Mouse (Mus musculus): ENCODE measurements at regions not wholly inside any gene's neighbourhood (a gene's known extent, or its start where the extent isn't known, plus 50 kb on each side); places are given as distances from the start of the nearest gene placed in this dataset.

DNA sequence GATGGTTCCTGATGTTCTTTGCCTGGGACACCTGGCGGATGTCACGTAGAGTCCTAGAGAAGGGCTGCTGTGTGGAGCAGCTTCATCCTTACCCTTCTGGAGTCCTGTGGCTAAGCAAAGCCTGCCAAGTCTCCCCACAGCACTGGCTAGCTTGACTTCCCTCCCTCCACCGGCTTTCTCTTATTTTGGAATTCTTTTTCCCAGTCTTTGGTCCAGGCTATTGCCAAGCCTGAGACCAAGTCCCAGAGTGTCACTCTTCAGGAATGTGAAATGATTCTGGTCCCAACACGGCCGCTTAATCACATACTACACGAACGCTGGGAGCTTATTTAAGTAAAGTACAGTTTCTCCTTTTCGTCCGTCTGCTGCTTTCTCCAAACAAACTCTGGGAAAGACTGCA lies 146.4 kb downstream of the Fndc1 start:
- no peak overlapping the region for H3K27ac ChIP-seq (replicated peaks)

DNA sequence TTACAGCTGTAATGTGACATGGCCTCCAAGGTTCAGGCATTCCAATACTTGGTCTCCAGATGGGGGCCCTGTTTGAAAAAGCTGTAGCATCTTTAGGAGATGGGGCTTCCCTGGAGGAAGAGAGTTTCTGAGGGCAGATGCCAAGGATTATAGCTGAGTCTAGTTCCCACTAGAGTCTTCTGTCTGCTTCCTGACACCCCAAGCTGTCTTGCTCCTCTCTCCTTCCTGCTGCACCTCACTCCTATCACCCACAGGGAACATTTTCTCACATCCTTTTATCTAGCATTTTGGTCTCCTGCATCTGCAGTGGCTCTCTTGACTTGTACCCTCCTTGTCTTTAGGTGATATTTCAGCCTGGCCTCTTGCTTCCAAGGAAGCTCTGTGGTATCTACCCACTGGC lies 147.3 kb downstream of the Fndc1 start:
- H3K27me3 ChIP-seq = no peaks in the 10 kb centered on the region

More for the DNA sequence above, 146.4 kb downstream of the Fndc1 start:
- Histone ChIP-seq H3K4me2 (no peak overlapping the region), H3K4me3 (no peak overlapping the region), H3K9ac (no peak overlapping the region), H3K9me3 (no peaks in the 10 kb centered on the region), H3K27me3 (no peaks in the 10 kb centered on the region), H3K36me3 (no peaks in the 10 kb centered on the region), H3K4me1 (replicated peaks) (no peaks in the 10 kb centered on the region)
- WGBS = 93% methylated on average over 9 of the region's 9 CpGs
- ATAC-seq (ENCODE audit: low read depth) = no peak

DNA sequence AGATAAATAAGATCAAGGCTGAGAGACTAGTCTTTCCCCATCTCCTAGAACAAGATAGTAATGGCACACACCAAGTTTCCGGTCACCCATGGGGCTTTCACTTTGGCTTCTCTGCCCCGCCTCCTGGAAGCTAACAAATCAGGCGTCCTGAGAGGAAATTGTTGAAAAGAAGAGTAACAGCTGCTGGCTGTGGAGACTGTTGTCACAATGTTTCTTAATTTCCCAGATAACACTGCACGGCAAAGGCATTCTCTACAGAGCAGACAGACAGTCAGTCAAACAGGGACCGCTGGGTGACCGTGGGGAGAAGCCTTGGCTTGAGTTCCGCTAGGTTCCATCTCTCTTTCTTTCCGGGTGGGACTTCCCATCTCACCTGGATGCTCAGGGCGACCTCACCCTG lies 148.2 kb downstream of the Fndc1 start:
- 83% methylated on average over 9 of the region's 9 CpGs for WGBS
- H3K4me3 ChIP-seq = no peak overlapping the region
- no peaks in the 10 kb centered on the region for H3K36me3 ChIP-seq
- H3K27me3 ChIP-seq = no peaks in the 10 kb centered on the region
- no peaks in the 10 kb centered on the region for H3K9me3 ChIP-seq
- no peak for ATAC-seq (ENCODE audit: low read depth)
- H3K9ac ChIP-seq = no peak overlapping the region
- no peaks in the 10 kb centered on the region for H3K4me1 ChIP-seq (replicated peaks)
- H3K27ac ChIP-seq (replicated peaks) = no peak overlapping the region
- H3K4me2 ChIP-seq = no peak overlapping the region

More for the DNA sequence above, 147.3 kb downstream of the Fndc1 start:
- no peak for ATAC-seq (ENCODE audit: low read depth)
- Histone ChIP-seq H3K27ac (replicated peaks) (no peak overlapping the region), H3K4me3 (no peak overlapping the region), H3K9me3 (no peaks in the 10 kb centered on the region), H3K36me3 (no peaks in the 10 kb centered on the region), H3K9ac (no peak overlapping the region), H3K4me1 (replicated peaks) (no peaks in the 10 kb centered on the region), H3K4me2 (no peak overlapping the region)

DNA sequence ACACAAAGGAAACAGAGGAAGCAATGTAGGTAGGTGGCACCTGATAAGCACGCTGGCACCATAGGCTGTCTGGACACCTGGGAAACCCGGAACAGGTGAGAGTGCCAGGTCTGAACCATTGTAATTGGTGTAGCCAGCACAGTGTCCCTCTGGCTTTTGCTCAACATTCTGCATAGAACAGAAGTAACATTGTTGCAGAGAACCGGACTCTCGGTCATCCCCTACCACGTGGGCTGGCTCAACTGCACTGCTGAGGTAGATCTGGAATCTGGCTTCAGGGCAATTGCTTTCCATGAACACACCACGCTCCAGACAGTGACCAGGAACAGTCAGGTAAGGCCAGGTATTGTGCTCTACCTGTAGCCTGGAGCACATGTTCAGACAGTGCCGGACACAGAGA lies 149.3 kb downstream of the Fndc1 start:
- Histone ChIP-seq H3K9ac (no peak overlapping the region), H3K4me2 (no peak overlapping the region), H3K27me3 (no peaks in the 10 kb centered on the region), H3K27ac (replicated peaks) (no peak overlapping the region), H3K4me1 (replicated peaks) (no peaks in the 10 kb centered on the region), H3K9me3 (no peaks in the 10 kb centered on the region), H3K4me3 (no peak overlapping the region), H3K36me3 (no peaks in the 10 kb centered on the region)
- no peak for ATAC-seq (ENCODE audit: low read depth)
- WGBS = 94% methylated on average over 7 of the region's 7 CpGs

DNA sequence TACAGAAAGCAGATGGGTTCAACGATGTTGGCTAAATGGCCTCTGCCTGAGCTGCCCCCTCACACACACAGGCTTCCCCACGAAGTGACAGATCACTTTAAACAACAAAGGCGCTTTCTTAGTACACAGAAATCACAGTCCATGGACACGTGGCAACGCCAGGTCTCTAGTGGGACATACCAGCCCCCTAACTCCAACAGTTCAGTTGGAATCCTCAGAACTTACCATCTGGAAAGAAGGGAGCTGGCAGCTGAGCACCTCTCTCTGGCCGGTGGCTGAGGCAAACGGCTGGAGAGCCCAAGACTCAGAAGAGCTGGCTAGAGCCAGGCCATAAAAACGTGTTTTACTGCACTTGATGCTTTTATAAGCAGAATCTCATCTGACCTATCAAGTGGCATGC lies 149.8 kb downstream of the Fndc1 start:
- no peak overlapping the region for H3K4me3 ChIP-seq
- H3K4me1 ChIP-seq (replicated peaks) = no peaks in the 10 kb centered on the region
- H3K9me3 ChIP-seq = no peaks in the 10 kb centered on the region
- no peaks in the 10 kb centered on the region for H3K27me3 ChIP-seq
- no peak overlapping the region for H3K4me2 ChIP-seq
- 76% methylated on average over 8 of the region's 8 CpGs for WGBS
- H3K36me3 ChIP-seq = no peaks in the 10 kb centered on the region
- no peak for ATAC-seq (ENCODE audit: low read depth)
- no peak overlapping the region for H3K27ac ChIP-seq (replicated peaks)
- H3K9ac ChIP-seq = no peak overlapping the region

DNA sequence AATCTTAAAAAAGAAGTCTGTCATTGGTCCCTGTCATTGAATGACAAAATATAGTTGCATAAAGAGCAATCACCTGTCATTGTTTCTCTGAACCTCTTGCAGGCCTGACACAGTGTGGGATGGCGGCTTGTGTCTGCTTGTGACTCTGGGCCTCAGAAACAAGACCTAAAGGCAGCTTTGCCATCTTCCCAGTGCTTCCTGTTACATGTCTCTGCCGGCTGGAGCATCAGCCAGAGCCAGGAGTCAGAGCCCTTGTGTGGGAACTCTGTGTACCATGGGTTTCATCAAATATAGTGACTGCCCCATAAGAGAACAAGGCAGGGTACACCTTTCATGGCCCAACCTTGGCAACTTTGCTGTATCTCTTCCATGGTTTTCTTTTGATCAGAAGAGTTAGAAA lies 150.3 kb downstream of the Fndc1 start:
- H3K27me3 ChIP-seq = no peaks in the 10 kb centered on the region
- no peak overlapping the region for H3K27ac ChIP-seq (replicated peaks)
- H3K4me1 ChIP-seq (replicated peaks) = no peaks in the 10 kb centered on the region
- WGBS = 84% methylated on average over 2 of the region's 2 CpGs
- H3K4me2 ChIP-seq = no peak overlapping the region
- H3K4me3 ChIP-seq = no peak overlapping the region
- no peak overlapping the region for H3K9ac ChIP-seq
- H3K36me3 ChIP-seq = no peaks in the 10 kb centered on the region
- ATAC-seq (ENCODE audit: low read depth) = no peak
- H3K9me3 ChIP-seq = no peaks in the 10 kb centered on the region

DNA sequence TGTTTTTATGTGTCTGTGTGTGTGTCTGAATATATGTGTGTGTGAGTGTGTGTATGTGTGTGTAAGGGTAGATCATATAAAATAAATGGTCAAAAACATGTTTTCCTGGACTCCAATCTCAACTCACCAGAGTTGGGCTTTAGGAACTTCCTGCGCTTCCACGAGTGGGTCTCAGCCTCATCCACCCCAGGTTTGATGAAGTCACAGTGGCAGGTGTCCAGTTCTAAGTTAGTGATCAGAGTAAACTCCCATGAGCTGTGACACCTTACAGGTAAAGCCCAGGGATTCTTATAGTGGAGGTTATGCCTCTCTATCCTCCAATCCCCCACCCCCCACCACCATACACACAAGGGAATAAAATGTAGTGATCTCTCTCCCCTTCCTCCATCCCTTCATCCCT lies 152.6 kb downstream of the Fndc1 start:
- no peak overlapping the region for H3K4me2 ChIP-seq
- H3K9me3 ChIP-seq = no peaks in the 10 kb centered on the region
- H3K27me3 ChIP-seq = no peaks in the 10 kb centered on the region
- no peaks in the 10 kb centered on the region for H3K4me1 ChIP-seq (replicated peaks)
- no peak overlapping the region for H3K4me3 ChIP-seq
- no peaks in the 10 kb centered on the region for H3K36me3 ChIP-seq
- no peak overlapping the region for H3K9ac ChIP-seq
- no peak for ATAC-seq (ENCODE audit: low read depth)
- 84% methylated on average over 2 of the region's 2 CpGs for WGBS
- H3K27ac ChIP-seq (replicated peaks) = no peak overlapping the region

DNA sequence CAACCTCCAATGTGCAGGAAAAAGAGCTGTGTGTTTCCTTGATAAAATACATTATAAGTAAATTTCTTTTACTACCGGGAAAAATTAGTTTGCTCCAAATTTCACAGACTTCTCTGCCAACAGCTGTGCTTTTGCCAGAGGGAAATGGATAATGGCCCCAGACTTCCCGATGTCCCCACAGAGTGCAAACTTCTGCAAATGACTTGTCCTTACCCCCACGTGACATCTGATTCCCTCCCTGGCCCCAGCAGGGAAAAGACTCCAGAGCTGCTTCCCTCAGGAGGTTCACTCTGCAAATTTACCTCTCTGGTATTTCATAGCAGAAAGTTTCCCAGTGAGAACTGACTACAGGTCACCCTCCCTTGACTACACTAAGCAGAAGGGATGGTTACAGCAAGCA lies 159.3 kb downstream of the Fndc1 start:
- H3K4me3 ChIP-seq = no peak overlapping the region
- H3K9ac ChIP-seq = no peak overlapping the region
- H3K4me2 ChIP-seq = no peak overlapping the region
- no peak overlapping the region for H3K27ac ChIP-seq (replicated peaks)
- H3K36me3 ChIP-seq = no peaks in the 10 kb centered on the region
- 69% methylated on average over 3 of the region's 3 CpGs for WGBS
- no peak for ATAC-seq (ENCODE audit: low read depth)
- H3K27me3 ChIP-seq = no peaks in the 10 kb centered on the region
- no peaks in the 10 kb centered on the region for H3K9me3 ChIP-seq
- peaks cover 5% of the 10 kb centered on the region; the same call in 1 of the 2 replicates for H3K4me1 ChIP-seq (replicated peaks)

DNA sequence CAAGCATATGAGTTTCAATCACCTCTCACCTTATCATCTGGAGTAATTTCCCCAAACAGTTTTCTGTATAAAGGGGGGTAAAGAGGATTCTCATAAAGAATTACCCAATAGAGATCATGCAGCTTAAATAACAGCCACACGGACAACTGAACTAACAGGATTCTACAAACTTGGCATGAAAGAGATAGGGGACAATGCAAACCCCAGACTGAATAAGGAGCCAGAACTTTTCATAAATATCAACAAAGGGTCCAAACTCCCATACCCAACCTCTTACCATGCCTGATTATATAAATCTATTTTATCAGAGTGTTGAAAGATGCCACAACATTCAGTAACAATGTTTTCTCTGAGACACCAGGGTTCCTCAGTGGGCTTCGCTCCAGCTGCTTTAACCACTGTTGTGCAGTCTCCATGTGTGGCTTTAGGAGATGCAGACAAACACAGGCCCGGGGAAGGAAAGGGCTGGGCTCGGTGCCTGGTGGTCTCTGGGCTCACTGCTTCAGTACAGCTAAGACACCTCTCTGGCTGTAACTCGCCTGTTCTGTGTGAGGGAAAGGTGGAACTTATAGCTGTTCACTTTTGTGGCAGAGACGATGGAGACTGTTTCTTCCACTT lies 160.2 kb downstream of the Fndc1 start:
- ATAC-seq (ENCODE audit: low read depth) = no peak
- Histone ChIP-seq H3K27me3 (no peaks in the 10 kb centered on the region), H3K36me3 (no peaks in the 10 kb centered on the region), H3K4me3 (no peak overlapping the region), H3K27ac (replicated peaks) (no peak overlapping the region), H3K9me3 (no peaks in the 10 kb centered on the region), H3K9ac (no peak overlapping the region), H3K4me1 (replicated peaks) (peaks cover 5% of the 10 kb centered on the region; the same call in 1 of the 2 replicates), H3K4me2 (no peak overlapping the region)
- WGBS = 81% methylated on average over 6 of the region's 6 CpGs

DNA sequence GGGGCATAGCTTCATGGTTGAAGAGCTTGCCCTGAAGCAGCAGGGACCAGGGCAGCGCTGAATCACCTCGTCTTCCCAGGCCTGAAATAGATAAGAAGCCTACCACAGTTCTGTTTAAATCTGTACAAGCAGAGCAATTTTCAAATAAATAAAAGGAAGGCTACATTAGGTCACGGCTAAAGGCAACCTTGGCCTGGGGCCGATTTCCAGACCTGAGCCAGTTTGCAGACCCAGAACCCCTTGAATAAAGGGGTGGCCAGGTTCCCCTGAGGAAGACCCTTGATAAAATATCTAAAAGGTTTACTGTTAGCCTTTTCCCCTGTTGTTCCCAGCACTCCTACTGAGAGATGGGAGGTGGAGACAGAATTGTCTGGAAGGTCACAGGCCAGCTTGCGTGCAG lies 160.9 kb downstream of the Fndc1 start:
- no peaks in the 10 kb centered on the region for H3K36me3 ChIP-seq
- H3K4me1 ChIP-seq (replicated peaks) = peaks cover 5% of the 10 kb centered on the region; the same call in 1 of the 2 replicates
- WGBS = 87% methylated on average over 5 of the region's 5 CpGs
- ATAC-seq (ENCODE audit: low read depth) = no peak
- no peak overlapping the region for H3K4me3 ChIP-seq
- no peak overlapping the region for H3K9ac ChIP-seq
- no peaks in the 10 kb centered on the region for H3K27me3 ChIP-seq
- H3K4me2 ChIP-seq = no peak overlapping the region
- H3K27ac ChIP-seq (replicated peaks) = no peak overlapping the region
- no peaks in the 10 kb centered on the region for H3K9me3 ChIP-seq

DNA sequence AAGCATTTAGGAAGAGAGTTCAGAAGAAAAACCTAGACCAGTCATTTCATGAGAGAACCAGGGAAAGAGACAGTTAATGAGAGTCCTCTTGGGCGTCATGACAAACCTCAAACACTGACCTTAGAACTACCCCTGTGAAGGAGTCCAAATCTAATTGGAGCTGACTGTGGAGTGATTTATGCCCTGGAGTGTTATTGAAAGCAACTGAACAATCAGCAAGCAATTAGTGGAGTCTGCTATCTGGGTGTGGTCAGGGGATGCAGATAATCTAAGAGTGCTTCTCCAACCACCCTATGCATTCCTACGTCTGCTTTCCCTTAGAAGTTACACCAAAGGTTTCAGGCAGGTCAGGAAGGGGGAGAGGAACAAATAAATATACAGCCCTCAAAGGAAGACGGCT lies 161.4 kb downstream of the Fndc1 start:
- ATAC-seq (ENCODE audit: low read depth) = no peak
- Histone ChIP-seq H3K4me1 (replicated peaks) (peaks cover 5% of the 10 kb centered on the region; the same call in 1 of the 2 replicates), H3K27me3 (no peaks in the 10 kb centered on the region), H3K27ac (replicated peaks) (no peak overlapping the region), H3K4me2 (no peak overlapping the region), H3K36me3 (no peaks in the 10 kb centered on the region), H3K4me3 (no peak overlapping the region), H3K9ac (no peak overlapping the region), H3K9me3 (no peaks in the 10 kb centered on the region)
- 20% methylated on average over 3 of the region's 3 CpGs for WGBS

DNA sequence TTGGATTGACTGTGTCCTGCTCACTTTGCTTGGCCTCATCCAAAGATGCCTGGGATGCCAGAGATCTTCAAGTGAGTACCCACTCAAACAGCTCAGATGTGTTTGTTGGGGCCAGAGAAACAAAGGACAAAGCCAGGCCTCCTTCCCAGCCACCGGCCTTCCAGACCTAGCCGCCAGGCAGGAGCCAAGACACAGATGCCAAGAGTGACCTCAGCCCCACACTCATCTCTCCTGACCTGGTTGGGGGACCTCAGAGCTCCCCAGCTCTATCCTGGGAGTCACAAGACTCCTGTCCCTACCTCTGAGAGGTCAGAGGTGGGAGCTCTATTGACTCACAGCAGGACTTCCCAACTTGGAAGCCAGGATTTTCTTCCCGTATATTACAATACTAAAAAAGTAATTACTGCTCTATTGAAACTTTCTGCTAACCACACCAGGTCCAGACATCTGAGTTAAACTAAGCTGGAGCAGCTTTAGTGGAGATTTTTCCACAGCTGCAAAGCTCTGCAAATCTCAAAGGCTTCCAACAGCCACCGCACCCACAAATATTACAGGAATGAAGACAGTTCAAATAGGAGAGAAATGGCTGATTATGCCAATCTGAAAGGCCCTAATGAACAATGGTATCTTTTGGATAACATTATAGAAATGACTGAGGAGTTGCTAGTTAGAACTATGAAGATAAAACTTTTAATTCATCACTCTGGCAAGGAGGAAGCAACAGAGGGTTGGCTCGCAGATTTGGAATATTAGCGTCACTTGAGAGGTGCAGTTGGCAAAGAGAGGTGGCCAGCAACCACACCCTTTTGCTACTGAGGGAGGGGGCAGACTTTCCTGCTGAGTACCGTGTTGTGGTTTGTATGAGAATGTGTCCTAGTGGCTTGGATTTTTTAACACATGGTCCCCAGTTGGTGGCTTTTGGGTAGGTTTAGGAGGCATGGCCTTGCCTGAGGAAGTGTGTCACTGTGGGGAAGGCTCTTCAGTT lies 162.9 kb downstream of the Fndc1 start:
- H3K36me3 ChIP-seq = no peaks in the 10 kb centered on the region
- no peak overlapping the region for H3K27ac ChIP-seq (replicated peaks)
- H3K27me3 ChIP-seq = no peaks in the 10 kb centered on the region
- H3K4me1 ChIP-seq (replicated peaks) = peaks cover 5% of the 10 kb centered on the region; the same call in 1 of the 2 replicates
- no peaks in the 10 kb centered on the region for H3K9me3 ChIP-seq
- no peak overlapping the region for H3K9ac ChIP-seq
- H3K4me3 ChIP-seq = no peak overlapping the region
- no peak overlapping the region for H3K4me2 ChIP-seq
- WGBS = 88% methylated on average over 7 of the region's 7 CpGs
- ATAC-seq (ENCODE audit: low read depth) = no peak
